Mouse (Mus musculus) cerebellum, adult (tissue): Measurements from ENCODE around the gene Cyp2d26.

Experiments used
- ATAC-seq: cut with Nextera tagmentation; 2 replicates; pipeline ENCODE4 v1.9.2; 2017; ENCODE audit warnings: mild to moderate bottlenecking, moderate library complexity, mixed read lengths; ENCODE audit not compliant: insufficient number of reproducible peaks, low FRiP score, low TSS enrichment

Gene Cyp2d26

DNA sequence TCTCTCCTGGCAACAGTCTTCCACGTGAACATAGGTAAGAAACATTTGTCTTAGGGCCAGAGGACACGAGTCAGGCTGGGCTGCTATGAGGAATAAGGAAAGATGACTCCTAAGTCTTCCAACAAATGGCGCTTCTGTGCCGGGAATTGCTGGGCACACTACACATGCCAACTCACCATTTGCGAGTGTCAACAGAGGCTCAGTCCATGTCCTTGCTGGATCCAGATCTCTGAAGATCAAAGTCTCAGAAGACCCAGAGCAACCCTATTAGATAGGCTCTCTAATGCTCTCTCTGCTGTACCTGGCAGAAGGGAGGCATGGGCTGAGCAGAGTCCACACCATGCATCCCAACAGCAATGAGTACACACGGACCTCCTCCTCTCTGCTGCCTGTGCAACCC lies 29.2 kb downstream of the Cyp2d26 start:
- ATAC-seq: no peak

DNA sequence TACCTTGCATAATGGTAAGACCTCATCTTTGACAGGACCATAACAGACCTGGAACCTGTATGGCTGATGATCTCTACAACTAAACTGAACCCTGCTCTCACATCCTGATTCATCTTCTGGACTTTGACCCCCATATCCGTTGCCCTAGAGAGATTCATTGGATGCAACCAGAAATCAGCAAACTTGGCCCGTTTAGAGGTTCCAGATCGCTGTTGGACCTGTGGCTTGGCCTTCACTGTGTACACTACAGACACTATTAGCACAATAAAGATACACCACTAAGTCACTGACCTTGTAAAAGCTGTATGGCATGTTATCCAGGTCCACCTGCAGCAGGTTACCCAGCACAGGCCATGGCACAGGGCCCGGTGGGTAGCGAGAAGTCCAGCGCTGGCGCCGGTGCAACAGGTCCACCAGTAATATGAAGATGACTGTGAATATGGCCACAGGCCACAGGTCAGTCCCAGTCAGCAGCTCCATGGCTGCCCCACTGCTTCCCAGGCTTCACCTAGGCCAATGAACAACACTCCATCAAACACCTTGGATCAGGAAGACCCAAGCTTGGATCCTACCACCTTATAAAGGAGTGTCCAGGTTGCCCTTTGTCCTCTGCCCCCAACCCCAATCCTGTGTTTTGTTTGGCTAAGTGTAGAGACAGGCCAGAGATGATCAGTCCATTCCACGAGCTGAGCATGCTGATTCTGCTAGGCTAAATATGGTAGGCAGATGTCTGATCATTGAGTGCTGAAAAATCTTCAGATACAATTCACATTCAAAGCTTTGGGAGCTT lies 30.3 kb downstream of the Cyp2d26 start, which contains the start of gene Cyp2d40:
Gene Cyp2d40 (minus strand): TSS at position 553 of the 790 bp plus-strand sequence.
- no peak for ATAC-seq

DNA sequence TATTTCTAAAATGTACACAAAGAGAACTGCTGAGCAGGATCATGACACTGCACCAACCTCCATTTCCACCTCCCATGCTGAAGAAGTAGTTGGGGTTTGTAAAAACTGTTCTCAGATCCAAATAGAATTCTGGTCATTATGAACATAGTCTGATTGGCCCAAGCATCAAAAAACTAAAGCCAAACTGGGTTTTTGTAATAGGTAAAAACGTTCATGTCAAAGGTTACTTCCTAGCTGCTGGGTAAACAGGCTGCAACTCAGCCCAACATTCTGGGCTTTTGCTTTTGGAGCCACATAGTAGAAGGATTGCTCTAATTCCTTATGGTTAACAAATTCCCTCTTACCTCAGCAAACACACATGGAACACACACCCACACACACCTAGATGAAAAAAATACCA lies 46.0 kb downstream of the Cyp2d26 start:
- ATAC-seq: no peak

DNA sequence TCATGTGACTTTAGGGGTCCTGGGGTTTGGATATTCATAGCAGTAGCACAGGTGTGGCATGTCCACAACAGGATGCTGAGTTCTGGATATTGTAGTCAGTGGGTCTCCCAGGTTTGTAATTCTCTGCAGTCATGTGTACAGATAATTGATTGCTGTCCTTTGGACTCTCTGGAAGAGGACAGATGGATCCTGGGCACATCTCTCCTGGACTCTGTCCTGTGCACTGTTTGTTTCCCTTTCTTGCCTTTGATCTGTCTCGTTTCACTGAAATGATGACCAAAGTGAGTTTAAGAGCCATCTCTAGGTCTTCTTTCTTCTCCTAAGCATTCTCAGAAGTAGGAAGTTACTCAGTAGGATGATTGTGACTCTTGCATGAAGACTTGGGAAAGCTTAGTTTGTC lies 46.6 kb downstream of the Cyp2d26 start:
- ATAC-seq: no peak
